Mouse (Mus musculus): ENCODE measurements around the gene Tmem107. TPM values are rescaled to one million over a fixed set of nuclear protein-coding genes. Genes with fewer than 3 reads are reported as not detected.

Tmem107 gene
- polyA plus RNA-seq, 1 experiment from 2014 or later, result 59.8 TPM

DNA sequence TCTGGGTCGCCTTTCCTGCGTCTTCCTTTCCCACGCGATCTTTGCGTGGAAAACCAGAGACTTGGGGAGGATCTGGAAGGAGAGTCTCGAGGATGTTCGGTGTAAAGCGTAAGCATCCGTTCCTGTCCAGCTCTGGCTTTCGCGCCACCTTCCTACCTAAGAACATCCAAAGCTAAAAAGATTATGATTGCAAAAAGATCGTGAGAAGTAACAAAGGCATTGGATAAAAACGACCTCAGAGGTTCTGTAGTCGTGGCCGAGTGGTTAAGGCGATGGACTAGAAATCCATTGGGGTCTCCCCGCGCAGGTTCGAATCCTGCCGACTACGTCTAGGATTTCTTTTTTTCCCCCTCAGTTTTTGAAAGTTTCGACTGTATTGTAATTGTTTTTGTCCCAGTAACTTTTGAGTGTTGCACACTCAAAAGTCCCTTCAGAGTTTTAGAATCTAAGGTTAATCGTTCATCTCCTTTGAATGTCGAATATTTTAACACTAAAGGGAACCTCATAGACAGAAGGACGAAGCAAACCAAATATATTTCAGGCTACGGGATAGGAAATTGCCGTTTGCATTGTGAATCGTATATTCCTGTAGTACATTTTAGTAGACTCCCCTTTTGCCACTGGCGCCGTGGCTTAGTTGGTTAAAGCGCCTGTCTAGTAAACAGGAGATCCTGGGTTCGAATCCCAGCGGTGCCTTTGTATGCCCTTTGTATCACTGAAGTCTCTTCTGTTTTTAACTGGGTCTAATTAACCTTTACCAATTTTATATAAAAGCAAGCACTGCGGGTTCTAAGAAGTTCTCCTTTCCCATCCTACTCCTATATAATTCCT, 33.2 kb upstream of the Tmem107 start:
- H3K36me3 ChIP-seq (ENCODE audit: control insufficient read depth, insufficient read depth, low read length), result peaks cover 29% of the 10 kb centered on the region
- ATAC-seq (ENCODE audit: insufficient number of reproducible peaks, insufficient read depth, low FRiP score, low read depth), result peak; percentile 33; the same call in 1 of the 2 replicates
- no peaks in the 10 kb centered on the region for H3K9me3 ChIP-seq (ENCODE audit: control insufficient read depth, low read depth, low read length)
- H3K27ac ChIP-seq (ENCODE audit: low read length), result peak overlapping the region; percentile 85
- peak overlapping the region; percentile 45 for H3K4me2 ChIP-seq (replicated peaks; ENCODE audit: low read depth, low read length)
- WGBS, result under 1% methylated on average over 34 of the region's 34 CpGs
- no peaks in the 10 kb centered on the region for H3K27me3 ChIP-seq (ENCODE audit: control insufficient read depth, insufficient read depth, low read length)
- peak overlapping the region; percentile 86 for H3K4me3 ChIP-seq (ENCODE audit: low read depth, low read length)
- H3K9ac ChIP-seq (replicated peaks; ENCODE audit: low read depth, low read length), result peak overlapping the region; percentile 58
- H3K4me1 ChIP-seq (ENCODE audit: control insufficient read depth, insufficient read depth, low read length), result peaks cover 29% of the 10 kb centered on the region

DNA sequence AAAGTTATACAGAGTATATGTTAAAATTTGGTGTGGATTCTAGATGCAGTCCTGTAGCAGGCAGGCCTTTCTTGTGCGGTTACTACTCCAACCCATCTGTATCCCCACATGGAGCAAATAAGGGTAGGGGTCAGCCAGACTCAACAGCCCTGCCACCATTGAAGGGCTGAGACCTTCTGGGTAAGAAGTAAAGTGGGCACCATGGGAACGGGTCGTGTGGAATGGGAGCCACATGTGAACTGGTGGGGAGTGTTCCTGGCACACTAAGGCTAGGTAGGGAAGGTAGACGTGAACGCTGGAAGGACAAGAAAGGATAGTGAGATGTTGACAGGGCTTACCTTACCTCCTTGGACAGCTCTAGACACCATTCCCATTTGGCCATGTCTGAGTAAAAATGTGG, 32.4 kb upstream of the Tmem107 start:
- Histone ChIP-seq H3K36me3 (ENCODE audit: control insufficient read depth, insufficient read depth, low read length) (peaks cover 22% of the 10 kb centered on the region), H3K4me1 (ENCODE audit: control insufficient read depth, insufficient read depth, low read length) (peaks cover 29% of the 10 kb centered on the region), H3K9ac (replicated peaks; ENCODE audit: low read depth, low read length) (no peak overlapping the region), H3K4me2 (replicated peaks; ENCODE audit: low read depth, low read length) (peak overlapping the region; percentile 38; the same call in 1 of the 2 replicates), H3K27me3 (ENCODE audit: control insufficient read depth, insufficient read depth, low read length) (no peaks in the 10 kb centered on the region), H3K9me3 (ENCODE audit: control insufficient read depth, low read depth, low read length) (no peaks in the 10 kb centered on the region), H3K4me3 (ENCODE audit: low read depth, low read length) (no peak overlapping the region), H3K27ac (ENCODE audit: low read length) (no peak overlapping the region)
- WGBS, result 74% methylated on average over 5 of the region's 5 CpGs
- ATAC-seq (ENCODE audit: insufficient number of reproducible peaks, insufficient read depth, low FRiP score, low read depth), result no peak

GRCm38 (mm10) chr11:69045531-69046394, 24.8 kb upstream of the Tmem107 start, which contains the start of gene Aurkb:
Gene Aurkb (plus strand): TSS chr11:69045647.
- Histone ChIP-seq H3K27me3 (ENCODE audit: control insufficient read depth, insufficient read depth, low read length) (no peaks in the 10 kb centered on the region), H3K4me2 (replicated peaks; ENCODE audit: low read depth, low read length) (peak within 1 kb of the TSS; percentile 65), H3K36me3 (ENCODE audit: control insufficient read depth, insufficient read depth, low read length) (peaks cover 17% of the 10 kb centered on the region; the same call in 1 of the 2 replicates), H3K4me3 (ENCODE audit: low read depth, low read length) (peak within 1 kb of the TSS; percentile 60), H3K9ac (replicated peaks; ENCODE audit: low read depth, low read length) (peak within 1 kb of the TSS; percentile 73), H3K27ac (ENCODE audit: low read length) (peak within 1 kb of the TSS; percentile 86), H3K9me3 (ENCODE audit: control insufficient read depth, low read depth, low read length) (no peaks in the 10 kb centered on the region), H3K4me1 (ENCODE audit: control insufficient read depth, insufficient read depth, low read length) (peaks cover 9% of the 10 kb centered on the region)
- ATAC-seq (ENCODE audit: insufficient number of reproducible peaks, insufficient read depth, low FRiP score, low read depth), result peak; percentile 81
- under 1% methylated on average over 54 of the region's 54 CpGs for WGBS

DNA sequence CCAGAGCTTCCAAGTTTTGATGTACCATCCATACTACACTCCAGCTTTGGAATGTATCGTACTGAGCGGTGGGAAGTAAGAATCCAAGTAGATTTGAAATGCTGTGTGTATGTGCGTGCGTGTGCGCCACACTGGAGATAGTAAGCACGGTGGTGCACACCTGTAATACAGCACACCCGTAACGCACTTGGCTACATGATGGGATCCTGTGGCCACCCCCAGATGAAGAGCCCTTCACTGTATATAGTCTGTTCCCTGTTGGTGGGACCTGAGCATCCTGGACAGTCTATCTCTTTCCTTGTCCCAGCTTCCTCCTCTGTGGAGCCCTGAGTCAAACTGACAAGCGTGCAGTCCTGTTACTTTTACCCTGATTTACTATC, 24.2 kb upstream of the Tmem107 start:
- peak overlapping the region; percentile 86 for H3K27ac ChIP-seq (ENCODE audit: low read length)
- WGBS, result 6% methylated on average over 9 of the region's 9 CpGs

DNA sequence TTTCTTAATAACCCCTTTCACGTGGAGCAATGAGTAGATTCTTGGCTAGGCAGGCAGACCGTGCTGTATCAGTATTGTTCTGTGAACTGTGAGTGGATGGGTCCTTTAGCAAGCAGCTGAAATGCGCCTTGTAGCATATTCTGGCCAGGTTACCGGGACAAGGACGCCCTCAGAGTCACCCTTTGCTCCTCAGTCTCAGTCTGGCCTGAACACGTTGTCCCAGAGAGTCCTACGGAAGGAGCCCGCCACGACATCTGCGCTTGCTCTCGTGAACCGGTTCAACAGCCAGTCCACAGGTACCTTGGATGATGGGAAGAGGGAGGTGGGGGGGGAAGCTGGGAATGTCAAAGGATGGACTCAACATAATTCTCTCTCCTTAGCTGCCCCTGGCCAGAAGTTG, 23.0 kb upstream of the Tmem107 start:
- Histone ChIP-seq H3K27ac (ENCODE audit: low read length) (no peak overlapping the region), H3K9me3 (ENCODE audit: control insufficient read depth, low read depth, low read length) (no peaks in the 10 kb centered on the region), H3K9ac (replicated peaks; ENCODE audit: low read depth, low read length) (no peak overlapping the region), H3K4me3 (ENCODE audit: low read depth, low read length) (no peak overlapping the region), H3K4me1 (ENCODE audit: control insufficient read depth, insufficient read depth, low read length) (peaks cover 9% of the 10 kb centered on the region), H3K27me3 (ENCODE audit: control insufficient read depth, insufficient read depth, low read length) (no peaks in the 10 kb centered on the region), H3K36me3 (ENCODE audit: control insufficient read depth, insufficient read depth, low read length) (peaks cover 22% of the 10 kb centered on the region), H3K4me2 (replicated peaks; ENCODE audit: low read depth, low read length) (0 out of 2 replicates have a peak overlapping the region, but pooled peaks have one; percentile 65)
- no peak for ATAC-seq (ENCODE audit: insufficient number of reproducible peaks, insufficient read depth, low FRiP score, low read depth)
- 81% methylated on average over 12 of the region's 12 CpGs for WGBS

More for the DNA sequence above, 24.2 kb upstream of the Tmem107 start:
- no peak for ATAC-seq (ENCODE audit: insufficient number of reproducible peaks, insufficient read depth, low FRiP score, low read depth)
- peak overlapping the region; percentile 60 for H3K4me3 ChIP-seq (ENCODE audit: low read depth, low read length)
- H3K4me2 ChIP-seq (replicated peaks; ENCODE audit: low read depth, low read length), result peak overlapping the region; percentile 65
- H3K36me3 ChIP-seq (ENCODE audit: control insufficient read depth, insufficient read depth, low read length), result peaks cover 22% of the 10 kb centered on the region
- H3K4me1 ChIP-seq (ENCODE audit: control insufficient read depth, insufficient read depth, low read length), result peaks cover 9% of the 10 kb centered on the region
- H3K9me3 ChIP-seq (ENCODE audit: control insufficient read depth, low read depth, low read length), result no peaks in the 10 kb centered on the region
- H3K9ac ChIP-seq (replicated peaks; ENCODE audit: low read depth, low read length), result peak overlapping the region; percentile 73
- H3K27me3 ChIP-seq (ENCODE audit: control insufficient read depth, insufficient read depth, low read length), result no peaks in the 10 kb centered on the region

GRCm38 (mm10) chr11:69048151-69048550, 22.5 kb upstream of the Tmem107 start:
- 88% methylated on average over 14 of the region's 14 CpGs for WGBS
- H3K27ac ChIP-seq (ENCODE audit: low read length), result no peak overlapping the region
- no peaks in the 10 kb centered on the region for H3K27me3 ChIP-seq (ENCODE audit: control insufficient read depth, insufficient read depth, low read length)
- H3K4me3 ChIP-seq (ENCODE audit: low read depth, low read length), result no peak overlapping the region
- H3K9ac ChIP-seq (replicated peaks; ENCODE audit: low read depth, low read length), result no peak overlapping the region
- H3K9me3 ChIP-seq (ENCODE audit: control insufficient read depth, low read depth, low read length), result no peaks in the 10 kb centered on the region
- peaks cover 22% of the 10 kb centered on the region for H3K36me3 ChIP-seq (ENCODE audit: control insufficient read depth, insufficient read depth, low read length)
- H3K4me1 ChIP-seq (ENCODE audit: control insufficient read depth, insufficient read depth, low read length), result peaks cover 9% of the 10 kb centered on the region
- no peak overlapping the region for H3K4me2 ChIP-seq (replicated peaks; ENCODE audit: low read depth, low read length)
- ATAC-seq (ENCODE audit: insufficient number of reproducible peaks, insufficient read depth, low FRiP score, low read depth), result no peak

GRCm38 (mm10) chr11:69050748-69051147, 19.9 kb upstream of the Tmem107 start:
- no peak overlapping the region for H3K9ac ChIP-seq (replicated peaks; ENCODE audit: low read depth, low read length)
- H3K27ac ChIP-seq (ENCODE audit: low read length), result no peak overlapping the region
- no peaks in the 10 kb centered on the region for H3K27me3 ChIP-seq (ENCODE audit: control insufficient read depth, insufficient read depth, low read length)
- no peak for ATAC-seq (ENCODE audit: insufficient number of reproducible peaks, insufficient read depth, low FRiP score, low read depth)
- H3K9me3 ChIP-seq (ENCODE audit: control insufficient read depth, low read depth, low read length), result no peaks in the 10 kb centered on the region
- H3K4me1 ChIP-seq (ENCODE audit: control insufficient read depth, insufficient read depth, low read length), result peaks cover 9% of the 10 kb centered on the region
- no peak overlapping the region for H3K4me3 ChIP-seq (ENCODE audit: low read depth, low read length)
- WGBS, result 92% methylated on average over 8 of the region's 8 CpGs
- peaks cover 22% of the 10 kb centered on the region for H3K36me3 ChIP-seq (ENCODE audit: control insufficient read depth, insufficient read depth, low read length)
- H3K4me2 ChIP-seq (replicated peaks; ENCODE audit: low read depth, low read length), result no peak overlapping the region

- ATAC-seq (ENCODE audit: insufficient number of reproducible peaks, insufficient read depth, low FRiP score, low read depth), result no peak
- Histone ChIP-seq H3K36me3 (ENCODE audit: control insufficient read depth, insufficient read depth, low read length) (peaks cover 22% of the 10 kb centered on the region), H3K27me3 (ENCODE audit: control insufficient read depth, insufficient read depth, low read length) (no peaks in the 10 kb centered on the region), H3K4me2 (replicated peaks; ENCODE audit: low read depth, low read length) (no peak overlapping the region), H3K4me1 (ENCODE audit: control insufficient read depth, insufficient read depth, low read length) (peaks cover 4% of the 10 kb centered on the region), H3K9ac (replicated peaks; ENCODE audit: low read depth, low read length) (no peak overlapping the region), H3K9me3 (ENCODE audit: control insufficient read depth, low read depth, low read length) (no peaks in the 10 kb centered on the region), H3K27ac (ENCODE audit: low read length) (no peak overlapping the region), H3K4me3 (ENCODE audit: low read depth, low read length) (no peak overlapping the region)
- WGBS, result 80% methylated on average over 4 of the region's 4 CpGs
Observed at GRCm38 (mm10) chr11:69051771-69052170, 18.8 kb upstream of the Tmem107 start.

All from stomach, embryonic 14.5 days (tissue).